Mouse (Mus musculus): ENCODE measurements around the gene Ptprm. TPM values are rescaled to one million over a fixed set of nuclear protein-coding genes. Genes with fewer than 3 reads are reported as not detected.

Gene Ptprm
- polyA plus RNA-seq, 1 experiment from 2014 or later, result 16.1 TPM

DNA sequence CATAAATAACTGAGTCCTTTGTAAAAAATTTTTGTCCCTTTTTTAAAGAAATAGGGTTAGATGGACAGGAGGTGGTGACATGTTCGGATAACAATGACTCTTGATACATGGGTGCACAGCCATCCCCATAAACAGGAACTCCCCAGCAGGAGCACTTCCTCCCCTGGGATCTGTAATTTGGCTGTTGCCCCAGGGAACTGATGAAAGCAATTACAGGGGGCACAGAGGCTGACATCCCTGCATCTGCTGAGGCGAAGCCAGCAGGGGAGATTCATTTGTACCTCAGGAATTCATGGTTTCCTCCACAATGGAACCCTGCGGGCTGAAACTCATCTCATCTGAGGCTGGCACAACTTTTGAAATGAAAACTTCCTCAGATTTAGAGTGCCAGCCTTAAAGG is 140.5 kb downstream of the Ptprm start:
- WGBS, result 34% methylated on average over 3 of the region's 3 CpGs
- Histone ChIP-seq H3K4me1 (replicated peaks) (peaks cover 16% of the 10 kb centered on the region; the same call in 1 of the 2 replicates), H3K36me3 (no peaks in the 10 kb centered on the region), H3K4me2 (no peak overlapping the region), H3K27ac (ENCODE audit: poor library complexity, severe bottlenecking) (no peak overlapping the region), H3K27me3 (replicated peaks) (no peaks in the 10 kb centered on the region), H3K4me3 (no peak overlapping the region), H3K9ac (no peak overlapping the region), H3K9me3 (replicated peaks) (no peaks in the 10 kb centered on the region)
- no peak for ATAC-seq (ENCODE audit: insufficient number of reproducible peaks, low FRiP score)

DNA sequence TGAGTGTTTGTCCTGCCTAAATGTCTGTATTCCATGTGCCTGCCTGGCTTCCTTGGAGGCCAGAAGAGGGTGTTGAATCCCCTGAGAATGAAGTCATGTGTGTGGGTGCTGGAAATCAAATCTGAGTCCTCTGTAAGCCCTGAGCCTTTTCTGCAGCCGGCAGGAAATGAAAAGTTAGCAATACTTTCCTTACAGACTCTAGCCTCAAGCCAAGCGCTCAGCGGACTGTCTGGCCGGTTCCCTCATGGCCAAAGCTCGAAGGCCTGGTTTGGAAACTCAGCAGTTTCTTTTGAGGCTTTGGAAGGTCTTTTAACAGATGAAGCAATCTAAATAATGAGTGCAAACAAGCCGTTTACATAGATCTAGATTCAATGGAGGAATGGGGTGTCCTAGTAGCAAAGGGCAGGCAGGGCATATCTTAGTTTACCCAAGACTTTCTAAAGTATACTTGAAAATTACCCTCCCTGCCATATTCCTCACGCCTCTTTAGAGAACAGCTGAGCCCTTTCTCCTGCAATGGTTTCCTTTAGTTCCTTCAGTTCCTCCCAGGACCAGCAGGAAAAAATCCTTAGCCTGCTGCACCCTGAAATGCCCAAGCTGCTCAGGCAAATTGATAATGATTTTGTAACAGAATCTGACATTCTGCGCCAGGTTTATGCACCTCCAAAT is 144.4 kb downstream of the Ptprm start:
- no peak overlapping the region for H3K27ac ChIP-seq (ENCODE audit: poor library complexity, severe bottlenecking)
- 69% methylated on average over 8 of the region's 8 CpGs for WGBS
- no peaks in the 10 kb centered on the region for H3K27me3 ChIP-seq (replicated peaks)
- H3K9me3 ChIP-seq (replicated peaks), result no peaks in the 10 kb centered on the region
- H3K36me3 ChIP-seq, result no peaks in the 10 kb centered on the region
- H3K9ac ChIP-seq, result no peak overlapping the region
- H3K4me3 ChIP-seq, result no peak overlapping the region
- ATAC-seq (ENCODE audit: insufficient number of reproducible peaks, low FRiP score), result no peak
- H3K4me2 ChIP-seq, result no peak overlapping the region
- H3K4me1 ChIP-seq (replicated peaks), result peaks cover 17% of the 10 kb centered on the region; the same call in 1 of the 2 replicates

DNA sequence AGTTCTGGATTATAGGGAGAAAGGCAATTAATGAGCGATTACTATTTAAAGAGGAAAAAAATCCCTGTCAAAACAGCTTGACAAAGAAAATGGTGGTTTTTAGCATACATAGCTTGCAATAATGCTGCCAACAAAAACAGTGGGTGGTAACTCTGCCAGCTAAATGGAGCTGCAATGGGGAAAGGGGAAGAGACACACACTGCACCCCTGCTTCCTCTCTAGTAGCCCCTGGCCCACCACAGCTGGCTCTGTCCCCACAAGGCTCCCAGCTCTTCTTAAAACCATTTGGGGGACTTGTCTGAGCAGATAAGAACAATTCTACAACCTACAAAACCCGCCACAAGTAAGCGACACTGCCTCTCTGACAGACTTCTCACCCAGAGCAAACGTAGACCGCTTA is 145.7 kb downstream of the Ptprm start:
- no peaks in the 10 kb centered on the region for H3K36me3 ChIP-seq
- H3K4me3 ChIP-seq, result no peak overlapping the region
- H3K27me3 ChIP-seq (replicated peaks), result no peaks in the 10 kb centered on the region
- no peak for ATAC-seq (ENCODE audit: insufficient number of reproducible peaks, low FRiP score)
- no peak overlapping the region for H3K4me2 ChIP-seq
- 57% methylated on average over 5 of the region's 5 CpGs for WGBS
- H3K9ac ChIP-seq, result no peak overlapping the region
- H3K4me1 ChIP-seq (replicated peaks), result 0 out of 2 replicates have a peak, but pooled peaks cover 9% of the 10 kb centered on the region
- H3K27ac ChIP-seq (ENCODE audit: poor library complexity, severe bottlenecking), result no peak overlapping the region
- no peaks in the 10 kb centered on the region for H3K9me3 ChIP-seq (replicated peaks)

DNA sequence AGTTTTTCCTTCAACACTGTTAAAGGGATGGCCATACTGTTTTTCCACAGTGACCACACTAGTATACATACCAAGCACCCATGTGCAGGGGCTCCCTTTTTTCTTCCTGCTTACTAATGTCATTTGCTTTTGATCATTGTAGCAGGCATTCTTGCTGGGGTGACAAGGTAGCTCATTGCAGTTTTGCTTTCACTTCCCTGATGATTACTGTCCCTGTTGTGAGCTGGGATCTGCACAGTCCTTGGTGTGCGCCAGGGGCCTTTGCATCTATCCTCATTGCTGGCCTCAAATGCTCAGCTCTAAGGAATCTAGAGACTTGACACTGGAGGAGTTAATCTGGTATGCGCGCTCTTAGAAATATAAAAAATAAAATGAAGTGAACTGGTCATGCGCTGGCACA is 147.3 kb downstream of the Ptprm start:
- no peaks in the 10 kb centered on the region for H3K9me3 ChIP-seq (replicated peaks)
- 94% methylated on average over 4 of the region's 4 CpGs for WGBS
- no peak overlapping the region for H3K4me2 ChIP-seq
- H3K4me3 ChIP-seq, result no peak overlapping the region
- H3K4me1 ChIP-seq (replicated peaks), result 0 out of 2 replicates have a peak, but pooled peaks cover 9% of the 10 kb centered on the region
- H3K36me3 ChIP-seq, result no peaks in the 10 kb centered on the region
- H3K9ac ChIP-seq, result no peak overlapping the region
- H3K27ac ChIP-seq (ENCODE audit: poor library complexity, severe bottlenecking), result no peak overlapping the region
- ATAC-seq (ENCODE audit: insufficient number of reproducible peaks, low FRiP score), result no peak
- H3K27me3 ChIP-seq (replicated peaks), result no peaks in the 10 kb centered on the region

DNA sequence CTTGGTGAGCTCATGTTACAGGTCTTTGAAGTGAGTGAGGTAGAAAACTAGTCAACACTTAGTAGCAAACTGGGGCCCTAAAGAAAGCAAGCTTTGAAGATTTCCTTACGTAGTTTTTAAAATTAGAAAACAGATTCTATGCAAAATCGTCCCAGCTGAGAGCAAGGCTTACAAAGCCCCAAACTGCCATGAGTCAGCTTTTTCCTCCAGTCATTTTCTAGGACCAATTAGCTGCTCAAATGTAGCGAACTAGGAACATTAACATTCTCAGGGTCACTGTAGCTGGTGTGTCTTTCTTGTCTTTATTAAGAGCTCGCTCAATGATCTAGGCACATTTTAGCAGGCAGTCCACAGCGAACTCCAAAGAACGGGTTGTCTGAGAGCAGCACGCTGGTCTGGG is 153.1 kb downstream of the Ptprm start:
- H3K4me2 ChIP-seq, result no peak overlapping the region
- no peaks in the 10 kb centered on the region for H3K9me3 ChIP-seq (replicated peaks)
- H3K9ac ChIP-seq, result no peak overlapping the region
- no peaks in the 10 kb centered on the region for H3K36me3 ChIP-seq
- no peak overlapping the region for H3K27ac ChIP-seq (ENCODE audit: poor library complexity, severe bottlenecking)
- H3K4me3 ChIP-seq, result no peak overlapping the region
- H3K27me3 ChIP-seq (replicated peaks), result no peaks in the 10 kb centered on the region
- 53% methylated on average over 7 of the region's 7 CpGs for WGBS
- H3K4me1 ChIP-seq (replicated peaks), result peaks cover 9% of the 10 kb centered on the region
- no peak for ATAC-seq (ENCODE audit: insufficient number of reproducible peaks, low FRiP score)

DNA sequence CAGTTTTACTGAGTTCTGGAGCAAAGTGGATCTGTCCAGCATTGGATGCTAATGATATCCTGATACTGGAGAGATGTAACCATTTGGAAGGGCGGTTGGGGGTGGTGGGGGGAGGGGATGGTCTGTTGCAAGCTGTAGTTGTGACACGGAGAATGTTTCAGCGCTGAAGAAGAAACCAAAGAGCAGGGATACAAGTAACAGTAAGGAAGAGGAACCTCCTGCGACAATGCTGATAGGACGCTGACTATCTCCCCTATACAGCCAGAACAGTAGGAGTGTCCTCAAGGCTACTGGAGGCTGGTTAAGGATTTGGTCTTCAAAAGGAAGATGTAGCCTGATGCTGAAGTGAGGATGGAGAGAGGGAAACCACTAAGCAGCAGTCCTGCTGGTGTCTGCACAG is 160.5 kb downstream of the Ptprm start:
- ATAC-seq (ENCODE audit: insufficient number of reproducible peaks, low FRiP score), result no peak
- H3K27ac ChIP-seq (ENCODE audit: poor library complexity, severe bottlenecking), result no peak overlapping the region
- 31% methylated on average over 5 of the region's 5 CpGs for WGBS
- H3K9me3 ChIP-seq (replicated peaks), result no peaks in the 10 kb centered on the region
- peaks cover 9% of the 10 kb centered on the region for H3K4me1 ChIP-seq (replicated peaks)
- no peak overlapping the region for H3K9ac ChIP-seq
- no peak overlapping the region for H3K4me3 ChIP-seq
- H3K27me3 ChIP-seq (replicated peaks), result no peaks in the 10 kb centered on the region
- H3K4me2 ChIP-seq, result no peak overlapping the region
- no peaks in the 10 kb centered on the region for H3K36me3 ChIP-seq

DNA sequence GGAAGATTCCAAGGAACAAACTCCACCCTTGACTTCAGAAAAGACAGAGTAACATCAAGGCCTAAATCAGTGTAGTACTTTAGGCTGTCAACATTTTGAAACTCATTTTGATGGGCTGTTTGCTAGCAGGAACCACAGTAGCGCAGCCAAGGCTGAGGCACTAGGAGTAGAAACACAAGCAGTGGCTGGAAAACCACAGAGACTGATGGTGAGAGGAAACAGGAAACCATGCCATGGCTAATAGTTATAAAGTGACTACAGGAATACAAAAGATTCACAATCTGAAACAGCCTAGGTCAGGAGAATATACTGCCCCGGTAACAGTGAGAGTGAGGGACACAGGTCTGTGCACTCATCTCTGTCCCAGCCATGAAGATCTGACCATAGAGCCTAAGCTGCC is 165.7 kb downstream of the Ptprm start:
- Histone ChIP-seq H3K27ac (ENCODE audit: poor library complexity, severe bottlenecking) (no peak overlapping the region), H3K9ac (no peak overlapping the region), H3K4me2 (no peak overlapping the region), H3K27me3 (replicated peaks) (no peaks in the 10 kb centered on the region), H3K4me3 (no peak overlapping the region), H3K36me3 (no peaks in the 10 kb centered on the region), H3K4me1 (replicated peaks) (peaks cover 6% of the 10 kb centered on the region; the same call in 1 of the 2 replicates), H3K9me3 (replicated peaks) (no peaks in the 10 kb centered on the region)
- no peak for ATAC-seq (ENCODE audit: insufficient number of reproducible peaks, low FRiP score)
- WGBS, result 70% methylated on average over 2 of the region's 2 CpGs

DNA sequence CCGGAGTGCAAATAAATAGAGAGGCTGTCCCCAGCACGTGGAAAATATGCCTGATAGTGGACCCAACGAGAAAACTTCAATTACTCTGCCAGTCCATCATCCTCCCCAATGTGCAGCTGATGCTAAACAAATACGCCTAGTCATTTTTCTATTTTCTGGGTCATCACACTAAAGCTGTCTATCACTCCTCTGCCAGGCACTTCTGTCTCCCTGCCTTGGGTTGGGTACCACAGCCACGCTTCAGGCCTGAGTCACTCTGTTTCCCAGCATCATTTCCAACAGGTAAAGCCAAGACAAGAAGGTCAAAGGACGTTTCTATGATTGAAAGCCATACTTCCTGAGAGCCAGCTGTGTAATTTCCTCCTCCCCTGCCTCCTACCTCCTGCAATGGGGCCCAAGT is 167.4 kb downstream of the Ptprm start:
- peaks cover 6% of the 10 kb centered on the region; the same call in 1 of the 2 replicates for H3K4me1 ChIP-seq (replicated peaks)
- H3K36me3 ChIP-seq, result no peaks in the 10 kb centered on the region
- ATAC-seq (ENCODE audit: insufficient number of reproducible peaks, low FRiP score), result no peak
- 74% methylated on average over 6 of the region's 6 CpGs for WGBS
- H3K9me3 ChIP-seq (replicated peaks), result no peaks in the 10 kb centered on the region
- H3K4me2 ChIP-seq, result no peak overlapping the region
- H3K4me3 ChIP-seq, result no peak overlapping the region
- no peak overlapping the region for H3K9ac ChIP-seq
- H3K27me3 ChIP-seq (replicated peaks), result no peaks in the 10 kb centered on the region
- no peak overlapping the region for H3K27ac ChIP-seq (ENCODE audit: poor library complexity, severe bottlenecking)

DNA sequence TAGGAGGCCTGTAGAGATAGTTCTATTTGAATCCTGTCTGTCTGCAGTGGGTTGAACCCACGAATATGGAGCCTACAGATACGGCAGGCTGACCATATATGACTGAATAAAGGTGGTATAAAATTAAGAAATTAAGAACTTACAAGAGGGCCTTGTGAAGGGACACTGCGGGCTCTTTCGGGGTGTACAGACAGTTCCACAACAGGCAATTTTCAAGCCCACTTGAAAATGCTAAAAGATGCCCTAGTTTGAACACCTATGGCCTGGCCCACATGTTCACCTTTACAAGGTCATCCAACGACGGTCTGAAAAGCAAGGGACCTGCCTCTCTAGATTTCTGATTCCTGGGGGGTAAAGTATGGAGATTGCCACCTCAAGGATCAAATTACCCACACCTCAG is 168.3 kb downstream of the Ptprm start:
- Histone ChIP-seq H3K36me3 (no peaks in the 10 kb centered on the region), H3K9ac (no peak overlapping the region), H3K4me3 (no peak overlapping the region), H3K27ac (ENCODE audit: poor library complexity, severe bottlenecking) (no peak overlapping the region), H3K4me1 (replicated peaks) (peaks cover 6% of the 10 kb centered on the region; the same call in 1 of the 2 replicates), H3K4me2 (no peak overlapping the region), H3K27me3 (replicated peaks) (no peaks in the 10 kb centered on the region), H3K9me3 (replicated peaks) (no peaks in the 10 kb centered on the region)
- WGBS, result 83% methylated on average over 6 of the region's 6 CpGs
- no peak for ATAC-seq (ENCODE audit: insufficient number of reproducible peaks, low FRiP score)

DNA sequence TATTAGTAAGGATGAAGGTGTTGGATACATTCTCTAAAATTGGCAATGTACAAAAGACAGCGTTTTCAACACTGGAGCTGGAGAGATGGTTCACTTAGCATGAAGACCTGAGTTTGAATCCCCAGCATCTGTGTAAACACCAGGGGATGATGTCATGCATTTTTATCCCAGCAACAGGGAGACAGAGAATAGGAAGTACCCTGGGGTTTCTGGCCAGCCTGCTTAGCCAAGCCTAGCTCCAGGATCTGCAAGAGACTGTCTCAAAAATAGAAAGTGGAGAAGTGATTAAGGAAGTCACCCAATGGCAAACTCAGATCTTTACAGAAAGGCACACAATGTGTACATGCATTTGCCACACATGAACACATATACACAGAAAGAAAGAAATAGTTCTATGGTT is 174.8 kb downstream of the Ptprm start:
- Histone ChIP-seq H3K4me2 (no peak overlapping the region), H3K27me3 (replicated peaks) (no peaks in the 10 kb centered on the region), H3K9ac (no peak overlapping the region), H3K36me3 (0 out of 2 replicates have a peak, but pooled peaks cover 4% of the 10 kb centered on the region), H3K4me1 (replicated peaks) (0 out of 2 replicates have a peak, but pooled peaks cover 3% of the 10 kb centered on the region), H3K9me3 (replicated peaks) (peaks cover 3% of the 10 kb centered on the region; the same call in 1 of the 2 replicates), H3K4me3 (no peak overlapping the region), H3K27ac (ENCODE audit: poor library complexity, severe bottlenecking) (no peak overlapping the region)
- WGBS, result 88% methylated on average over 1 of the region's 1 CpGs
- ATAC-seq (ENCODE audit: insufficient number of reproducible peaks, low FRiP score), result no peak

DNA sequence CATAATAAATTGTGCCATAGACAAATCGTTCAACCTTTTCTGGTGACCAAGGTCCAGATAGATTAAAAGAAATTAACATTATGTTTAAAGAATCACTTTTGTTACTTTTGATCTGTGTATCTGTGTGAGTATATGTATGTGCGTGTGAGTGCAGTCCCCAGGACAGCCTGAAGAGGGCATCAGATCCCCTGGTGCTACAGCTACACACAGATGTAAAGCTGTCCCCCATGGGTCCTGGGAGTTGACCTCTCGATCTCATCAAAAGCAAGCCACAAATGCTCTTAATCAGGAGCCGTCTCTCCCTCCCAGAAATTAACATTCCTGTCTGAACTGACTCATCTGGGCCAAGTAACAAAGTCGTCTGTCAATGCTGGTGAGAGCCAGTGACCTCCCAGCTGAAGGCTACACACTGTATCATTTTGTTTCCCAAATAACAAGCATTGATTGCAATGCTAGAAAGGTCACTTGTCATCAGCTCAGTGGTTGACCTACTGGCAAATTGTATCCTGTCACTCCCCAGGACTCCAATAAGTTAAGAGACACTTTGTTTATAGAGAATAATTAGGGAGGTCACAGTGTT is 175.5 kb downstream of the Ptprm start:
- Histone ChIP-seq H3K27ac (ENCODE audit: poor library complexity, severe bottlenecking) (no peak overlapping the region), H3K4me2 (no peak overlapping the region), H3K4me3 (no peak overlapping the region), H3K27me3 (replicated peaks) (no peaks in the 10 kb centered on the region), H3K4me1 (replicated peaks) (0 out of 2 replicates have a peak, but pooled peaks cover 3% of the 10 kb centered on the region), H3K36me3 (0 out of 2 replicates have a peak, but pooled peaks cover 4% of the 10 kb centered on the region), H3K9me3 (replicated peaks) (peaks cover 3% of the 10 kb centered on the region; the same call in 1 of the 2 replicates), H3K9ac (no peak overlapping the region)
- ATAC-seq (ENCODE audit: insufficient number of reproducible peaks, low FRiP score), result no peak
- 69% methylated on average over 5 of the region's 5 CpGs for WGBS
